Mouse (Mus musculus): ENCODE measurements at regions not wholly inside any gene's neighbourhood (a gene's known extent, or its start where the extent isn't known, plus 50 kb on each side); places are given as distances from the start of the nearest gene placed in this dataset.

- DNase-seq (ENCODE audit: low spot score in 2 of 2), result no peak
These were observed 58.9 kb upstream of the Ankrd1 start for GRCm38 (mm10) chr19:36178828-36179251.

- DNase-seq (ENCODE audit: low spot score in 2 of 2), result no peak
These were observed 60.4 kb upstream of the Ankrd1 start for GRCm38 (mm10) chr19:36180329-36180728.

- DNase-seq (ENCODE audit: low spot score in 2 of 2), result no peak
These were observed 61.6 kb upstream of the Ankrd1 start for GRCm38 (mm10) chr19:36181535-36181934.

- DNase-seq (ENCODE audit: low spot score in 2 of 2), result peak; percentile 21 to 73
These were observed 63.2 kb upstream of the Ankrd1 start for GRCm38 (mm10) chr19:36183127-36183526.

- no peak for DNase-seq (ENCODE audit: low spot score in 2 of 2)
These were observed 69.8 kb upstream of the Ankrd1 start for GRCm38 (mm10) chr19:36189662-36190061.

- no peak for DNase-seq (ENCODE audit: low spot score in 2 of 2)
These were observed 71.7 kb upstream of the Ankrd1 start for GRCm38 (mm10) chr19:36191641-36192040.

- DNase-seq (ENCODE audit: low spot score in 2 of 2), result no peak
These were observed 84.4 kb upstream of the Ankrd1 start for GRCm38 (mm10) chr19:36204269-36204668.

- no peak for DNase-seq (ENCODE audit: low spot score in 2 of 2)
These were observed 85.2 kb upstream of the Ankrd1 start for GRCm38 (mm10) chr19:36204965-36205718.

GRCm38 (mm10) chr19:36207735-36208288 lies 87.9 kb upstream of the Ankrd1 start:
- no peak for DNase-seq (ENCODE audit: low spot score in 2 of 2)

GRCm38 (mm10) chr19:36208419-36208818 lies 88.5 kb upstream of the Ankrd1 start:
- DNase-seq (ENCODE audit: low spot score in 2 of 2), result no peak

GRCm38 (mm10) chr19:36213461-36213860 lies 93.6 kb upstream of the Ankrd1 start:
- DNase-seq (ENCODE audit: low spot score in 2 of 2), result no peak

GRCm38 (mm10) chr19:36214188-36214968 lies 94.5 kb upstream of the Ankrd1 start:
- DNase-seq (ENCODE audit: low spot score in 2 of 2), result no peak

- no peak for DNase-seq (ENCODE audit: low spot score in 2 of 2)
These were observed 97.3 kb upstream of the Ankrd1 start for GRCm38 (mm10) chr19:36217177-36217576.

- no peak for DNase-seq (ENCODE audit: low spot score in 2 of 2)
These were observed 97.7 kb upstream of the Ankrd1 start for GRCm38 (mm10) chr19:36217605-36218004.

GRCm38 (mm10) chr19:36218921-36219320 lies 99.0 kb upstream of the Ankrd1 start:
- DNase-seq (ENCODE audit: low spot score in 2 of 2), result no peak

- no peak for DNase-seq (ENCODE audit: low spot score in 2 of 2)
These were observed 101.2 kb upstream of the Ankrd1 start for GRCm38 (mm10) chr19:36221104-36221503.

GRCm38 (mm10) chr19:36221596-36221995 lies 101.7 kb upstream of the Ankrd1 start:
- no peak for DNase-seq (ENCODE audit: low spot score in 2 of 2)

GRCm38 (mm10) chr19:36222198-36222597 lies 102.3 kb upstream of the Ankrd1 start:
- DNase-seq (ENCODE audit: low spot score in 2 of 2), result no peak

- no peak for DNase-seq (ENCODE audit: low spot score in 2 of 2)
These were observed 104.6 kb upstream of the Ankrd1 start for GRCm38 (mm10) chr19:36224518-36224917.

GRCm38 (mm10) chr19:36225612-36226011 lies 105.7 kb upstream of the Ankrd1 start:
- no peak for DNase-seq (ENCODE audit: low spot score in 2 of 2)

- no peak for DNase-seq (ENCODE audit: low spot score in 2 of 2)
These were observed 107.7 kb upstream of the Ankrd1 start for GRCm38 (mm10) chr19:36227418-36228160.

GRCm38 (mm10) chr19:36229315-36229714 lies 109.4 kb upstream of the Ankrd1 start:
- no peak for DNase-seq (ENCODE audit: low spot score in 2 of 2)
